Comparison of ENCODE assay signal across 7 mouse cellular contexts in the genomic region with DNA sequence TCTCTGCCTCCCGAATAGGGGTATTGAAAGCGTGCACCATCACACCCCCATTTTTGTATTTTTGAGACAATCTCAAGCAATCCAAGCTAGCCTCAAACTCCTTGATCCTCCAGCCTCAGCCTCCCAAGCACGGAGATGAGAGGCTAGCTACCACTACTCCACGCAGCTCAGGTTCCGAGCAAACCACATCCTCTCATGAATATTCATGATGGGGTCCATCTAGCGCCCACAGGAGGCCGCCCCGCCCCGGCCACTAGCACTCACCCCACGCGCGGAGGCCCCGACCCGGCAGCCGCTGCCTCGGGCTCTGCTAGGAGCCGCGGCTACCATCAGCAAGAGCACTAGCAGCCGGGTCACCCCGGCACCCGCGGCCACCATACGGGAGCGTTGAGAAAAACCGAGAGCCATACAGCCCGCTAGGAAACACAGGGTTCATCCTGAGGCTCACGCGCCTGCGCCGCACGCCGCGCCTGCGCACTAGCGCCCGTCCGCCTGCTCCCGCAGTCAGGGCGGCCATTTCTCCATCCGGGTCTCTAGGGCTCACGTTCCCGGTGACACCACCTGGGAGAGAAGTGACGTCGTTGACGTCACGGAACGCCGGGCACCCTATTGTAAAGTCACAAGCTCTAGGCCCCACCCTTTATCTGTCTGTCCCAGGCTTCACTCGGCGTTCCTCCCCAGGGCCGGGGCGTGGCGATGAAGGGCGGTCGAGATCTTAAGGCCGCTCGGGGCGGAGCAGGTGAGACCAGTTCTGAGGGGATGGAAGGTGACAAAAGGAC. TPM values are rescaled to one million over a fixed set of nuclear protein-coding genes. Genes with fewer than 3 reads are reported as not detected.
DNase-seq lines count a peak whose midpoint lies in the region; ATAC-seq lines count a peak whose summit lies in the region.

Gene Emc10, minus strand, starts transcription at position 538 of the 779 bp plus-strand sequence.
Gene Fam71e1, plus strand, starts transcription at position 590 of the 779 bp plus-strand sequence.

- 1% methylated on average over 58 of the region's 58 CpGs for WGBS in embryonic facial prominence, embryonic 12.5 days
- WGBS in limb, embryonic 11.5 days: under 1% methylated on average over 58 of the region's 58 CpGs
- WGBS in midbrain, embryonic 14.5 days: 1% methylated on average over 58 of the region's 58 CpGs

- DNase-seq in adrenal gland, postnatal 25 days: peak; percentile 98
- peak; percentile 100 for DNase-seq in heart, adult 11 months
- DNase-seq in kidney, adult 18-20 months: peak; percentile 98
- peak; percentile 99 for DNase-seq in limb, embryonic 11.5 days (ENCODE audit: low spot score)
- DNase-seq in midbrain, embryonic 14.5 days: peak; percentile 100
- peak; percentile 96 to 97 for DNase-seq in spleen, adult 18-20 months

- peaks cover 29% of the 10 kb centered on the region for H3K36me3 ChIP-seq in embryonic facial prominence, embryonic 12.5 days
- H3K36me3 ChIP-seq in limb, embryonic 11.5 days (ENCODE audit: control insufficient read depth, insufficient read depth, low read length): peaks cover 5% of the 10 kb centered on the region; the same call in 1 of the 2 replicates
- peaks cover 19% of the 10 kb centered on the region for H3K36me3 ChIP-seq in midbrain, embryonic 14.5 days (ENCODE audit: control insufficient read depth, insufficient read depth, low read length)

- peak within 1 kb of the TSS; percentile 94 for H3K27ac ChIP-seq in embryonic facial prominence, embryonic 12.5 days
- H3K27ac ChIP-seq in limb, embryonic 11.5 days (replicated peaks; ENCODE audit: low read depth, low read length): peak within 1 kb of the TSS; percentile 81
- H3K27ac ChIP-seq in midbrain, embryonic 14.5 days (replicated peaks; ENCODE audit: low read depth, low read length): peak within 1 kb of the TSS; percentile 97

- H3K4me1 ChIP-seq in embryonic facial prominence, embryonic 12.5 days: peaks cover 12% of the 10 kb centered on the region
- H3K4me1 ChIP-seq in limb, embryonic 11.5 days (ENCODE audit: control insufficient read depth, insufficient read depth, low read length): peaks cover 5% of the 10 kb centered on the region; the same call in 1 of the 2 replicates
- H3K4me1 ChIP-seq in midbrain, embryonic 14.5 days (ENCODE audit: control insufficient read depth, insufficient read depth, low read length): peaks cover 21% of the 10 kb centered on the region

- ATAC-seq in embryonic facial prominence, embryonic 12.5 days (ENCODE audit: insufficient number of reproducible peaks, insufficient read depth, low FRiP score, low TSS enrichment): peak; percentile 86
- ATAC-seq in limb, embryonic 11.5 days (ENCODE audit: insufficient number of reproducible peaks, low FRiP score, low TSS enrichment, low read depth): peak; percentile 94
- peak; percentile 96 for ATAC-seq in midbrain, embryonic 14.5 days (ENCODE audit: low FRiP score, low TSS enrichment)

- peak within 1 kb of the TSS; percentile 74 for H3K9ac ChIP-seq in embryonic facial prominence, embryonic 12.5 days
- peak within 1 kb of the TSS; percentile 82 for H3K9ac ChIP-seq in limb, embryonic 11.5 days (ENCODE audit: low read length)
- H3K9ac ChIP-seq in midbrain, embryonic 14.5 days (replicated peaks; ENCODE audit: low read length): peak within 1 kb of the TSS; percentile 93

- no peaks in the 10 kb centered on the region for H3K9me3 ChIP-seq in embryonic facial prominence, embryonic 12.5 days
- H3K9me3 ChIP-seq in limb, embryonic 11.5 days (ENCODE audit: control insufficient read depth, low read length): no peaks in the 10 kb centered on the region
- H3K9me3 ChIP-seq in midbrain, embryonic 14.5 days (ENCODE audit: control insufficient read depth, low read length): no peaks in the 10 kb centered on the region

- peak within 1 kb of the TSS; percentile 68 for H3K4me2 ChIP-seq in embryonic facial prominence, embryonic 12.5 days (replicated peaks)
- H3K4me2 ChIP-seq in limb, embryonic 11.5 days (ENCODE audit: low read depth, severe bottlenecking): peak within 1 kb of the TSS; percentile 78
- H3K4me2 ChIP-seq in midbrain, embryonic 14.5 days (ENCODE audit: low read length): peak within 1 kb of the TSS; percentile 87

- peak within 1 kb of the TSS; percentile 68 for H3K4me3 ChIP-seq in embryonic facial prominence, embryonic 12.5 days
- peak within 1 kb of the TSS; percentile 55 for H3K4me3 ChIP-seq in limb, embryonic 11.5 days (ENCODE audit: low read depth, low read length)
- peak within 1 kb of the TSS; percentile 72 for H3K4me3 ChIP-seq in midbrain, embryonic 14.5 days (replicated peaks; ENCODE audit: low read depth, low read length)

- no peaks in the 10 kb centered on the region for H3K27me3 ChIP-seq in embryonic facial prominence, embryonic 12.5 days
- H3K27me3 ChIP-seq in limb, embryonic 11.5 days (ENCODE audit: control insufficient read depth, insufficient read depth, low read length): no peaks in the 10 kb centered on the region
- H3K27me3 ChIP-seq in midbrain, embryonic 14.5 days (ENCODE audit: control insufficient read depth, insufficient read depth, low read length): no peaks in the 10 kb centered on the region

RNA-seq across cellular contexts. Expression of gene Emc10, which starts in this region (rescaled TPM):
- 83.9 and 97.6 TPM in 2 replicates for total RNA-seq in adrenal gland, postnatal 25 days (2021)
- 121 and 124 TPM in 2 replicates for polyA plus RNA-seq in embryonic facial prominence, embryonic 12.5 days (2016; fragmentation: Nextera tagmentation; extraction: Ambion mirVana)
- polyA plus RNA-seq in limb, embryonic 11.5 days (2014; fragmentation: Nextera tagmentation; extraction: Ambion mirVana): 83.0 and 85.8 TPM in 2 replicates
- polyA plus RNA-seq in midbrain, embryonic 14.5 days (2014; fragmentation: Nextera tagmentation; extraction: Ambion mirVana): 152 and 163 TPM in 2 replicates

RNA-seq across cellular contexts. Expression of gene Fam71e1, which starts in this region (rescaled TPM):
- 12.3 and 17.5 TPM in 2 replicates for total RNA-seq in adrenal gland, postnatal 25 days (2021)
- polyA plus RNA-seq in embryonic facial prominence, embryonic 12.5 days (2016; fragmentation: Nextera tagmentation; extraction: Ambion mirVana): 20.2 and 22.5 TPM in 2 replicates
- polyA plus RNA-seq in limb, embryonic 11.5 days (2014; fragmentation: Nextera tagmentation; extraction: Ambion mirVana): 13.2 and 15.0 TPM in 2 replicates
- 26.8 and 28.6 TPM in 2 replicates for polyA plus RNA-seq in midbrain, embryonic 14.5 days (2014; fragmentation: Nextera tagmentation; extraction: Ambion mirVana)

Comparison
In these comparisons a context has a peak if more than half of its experiments do, and no peak if none do; other contexts are left out.
1. Peak in every context shown above with its lines: DNase-seq, ATAC-seq, H3K4me3 ChIP-seq and H3K27ac ChIP-seq.